Comparison of ENCODE assay signal across 13 mouse cellular contexts in the genomic region with DNA sequence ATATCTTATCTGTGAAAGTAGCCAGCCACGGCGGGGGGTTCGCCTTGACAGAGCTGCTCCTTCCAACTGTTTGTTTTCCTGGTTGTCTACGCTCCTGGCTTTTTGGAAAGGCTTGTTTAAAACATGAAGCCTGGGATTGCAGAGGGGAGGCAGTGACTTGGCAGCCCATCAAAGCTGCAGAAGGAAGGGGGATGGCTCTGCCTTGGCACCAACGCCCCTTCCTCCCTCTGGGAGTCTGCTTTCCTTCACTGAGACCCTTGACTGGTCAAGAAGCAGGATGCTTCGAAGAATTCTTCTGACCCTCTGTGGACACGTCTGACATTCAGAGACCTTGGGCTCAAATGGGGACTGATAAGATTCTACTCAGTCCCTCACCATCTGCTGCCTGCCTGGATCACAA.
DNase-seq lines count a peak whose midpoint lies in the region.
"Had no signal": no experiment of that assay in that cellular context is flagged by ENCODE, and none has a peak within 500 bp of the region (broad histone marks: within the 10 kb centered on the region; RNA-seq: fewer than 3 reads in every experiment).

No protein-coding gene starts in this region.

- peak; percentile 59 to 70 for DNase-seq in cerebellum, postnatal 10 days
- DNase-seq in cerebellum, adult 9-11 months = no peak
- DNase-seq in layer of hippocampus, adult 11-12 months (ENCODE audit: low spot score) = peak; percentile 18
- no peak for DNase-seq in layer of hippocampus, adult 9-10 months (ENCODE audit: low spot score)
- peak; percentile 16 for DNase-seq in ovary, postnatal 14 days (ENCODE audit: low spot score)
- DNase-seq in ovary, adult 18-20 months (ENCODE audit: low spot score) = no peak
- peak; percentile 31 to 37 for DNase-seq in layer of hippocampus, postnatal 36 days
- no peak for DNase-seq in thymus, postnatal 25 days
- DNase-seq: adrenal gland, postnatal 10 days; cerebellum, adult 8-10 months; gastrocnemius, postnatal 25 days; kidney, adult 9 months; thymus, adult 18-20 months had no signal

Comparison
In these comparisons a context has a peak if more than half of its experiments do, and no peak if none do; other contexts are left out.
1. DNase-seq: peak in cerebellum, postnatal 10 days (2 of 2), layer of hippocampus, adult 11-12 months (single experiment), ovary, postnatal 14 days (single experiment) and layer of hippocampus, postnatal 36 days (2 of 2); none in cerebellum, adult 9-11 months (single experiment), layer of hippocampus, adult 9-10 months (single experiment), ovary, adult 18-20 months (single experiment) and thymus, postnatal 25 days (single experiment).